Mouse (Mus musculus) forebrain, embryonic 10.5 days (tissue): Measurements from ENCODE around the gene Arl8b. TPM values are rescaled to one million over a fixed set of nuclear protein-coding genes. Genes with fewer than 3 reads are reported as not detected.
"Not testable (repeated sequence)": the region's sequence is repeated elsewhere in the genome, so short reads cannot be mapped to it uniquely, and the experiment has no call there.

ENCODE experiments used
- DNase-seq: peaks from one replicate; pipeline ENCODE4 v3.0.0-alpha.2; 2017; ENCODE audit warnings: low spot score; ENCODE audit errors: extremely low spot score
- H3K27ac ChIP-seq: fragments of 300-500 bp; sonication (generic); 2 replicates; pipeline ENCODE4 v1.5.1; 2016; ENCODE audit warnings: mild to moderate bottlenecking
- H3K27me3 ChIP-seq: fragments of 300-500 bp; sonication (generic); 2 replicates; pipeline ENCODE4 v1.6.1; 2016; ENCODE audit warnings: mild to moderate bottlenecking; ENCODE audit not compliant: poor library complexity, severe bottlenecking
- H3K36me3 ChIP-seq: fragments of 300-500 bp; sonication (generic); replicated peaks from 2 replicates; pipeline ENCODE4 v1.6.1; 2016; ENCODE audit warnings: mild to moderate bottlenecking, moderate library complexity
- H3K4me1 ChIP-seq: fragments of 300-500 bp; sonication (generic); 2 replicates; pipeline ENCODE4 v1.6.1; 2016
- H3K4me3 ChIP-seq: fragments of 300-500 bp; sonication (generic); 2 replicates; pipeline ENCODE4 v1.5.1; 2016; ENCODE audit warnings: mild to moderate bottlenecking, moderate library complexity
- H3K9me3 ChIP-seq: fragments of 300-500 bp; sonication (generic); 2 replicates; pipeline ENCODE4 v1.6.1; 2016; ENCODE audit warnings: mild to moderate bottlenecking, moderate library complexity
- WGBS: fragments of 180-500 bp; shearing (Covaris S2); methylation state at CpG from one replicate; pipeline ENCODE4 v1.1.7; 2016; 5-methylcytosine and 5-hydroxymethylcytosine counted together
- polyA plus RNA-seq: library from polyadenylated mRNA; unstranded; fragments of >200 nt; fragmentation: Nextera tagmentation; extraction: Ambion mirVana; gene quantifications from 2 replicates; pipeline ENCODE4 v1.2.1, GENCODE M21; 2016

Gene Arl8b
- polyA plus RNA-seq, 1 experiment from 2014 or later, result 62.6 TPM

DNA sequence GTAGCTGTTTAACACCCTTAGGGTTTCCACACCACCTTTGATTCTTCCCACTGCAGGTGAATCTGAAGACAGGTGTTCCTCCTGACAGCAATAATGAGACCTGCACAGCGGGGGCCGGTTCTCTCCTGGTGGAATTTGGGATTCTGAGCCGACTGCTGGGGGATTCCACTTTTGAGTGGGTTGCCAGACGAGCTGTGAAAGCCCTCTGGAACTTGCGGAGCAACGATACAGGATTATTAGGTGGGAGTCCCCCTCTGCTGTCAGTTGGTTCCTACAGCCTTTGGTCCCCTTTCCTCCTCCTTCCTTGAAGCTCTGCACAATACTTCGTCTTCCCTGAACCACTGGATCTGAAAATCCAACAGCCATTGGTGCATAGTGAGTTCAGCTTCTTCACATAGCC, 61.9 kb downstream of the Arl8b start:
- Histone ChIP-seq H3K4me3 (no peak overlapping the region), H3K36me3 (peaks cover 88% of the 10 kb centered on the region), H3K27me3 (no peaks in the 10 kb centered on the region), H3K27ac (no peak overlapping the region), H3K9me3 (no peaks in the 10 kb centered on the region), H3K4me1 (no peaks in the 10 kb centered on the region)
- WGBS, result 95% methylated on average over 7 of the region's 7 CpGs
- no peak for DNase-seq

DNA sequence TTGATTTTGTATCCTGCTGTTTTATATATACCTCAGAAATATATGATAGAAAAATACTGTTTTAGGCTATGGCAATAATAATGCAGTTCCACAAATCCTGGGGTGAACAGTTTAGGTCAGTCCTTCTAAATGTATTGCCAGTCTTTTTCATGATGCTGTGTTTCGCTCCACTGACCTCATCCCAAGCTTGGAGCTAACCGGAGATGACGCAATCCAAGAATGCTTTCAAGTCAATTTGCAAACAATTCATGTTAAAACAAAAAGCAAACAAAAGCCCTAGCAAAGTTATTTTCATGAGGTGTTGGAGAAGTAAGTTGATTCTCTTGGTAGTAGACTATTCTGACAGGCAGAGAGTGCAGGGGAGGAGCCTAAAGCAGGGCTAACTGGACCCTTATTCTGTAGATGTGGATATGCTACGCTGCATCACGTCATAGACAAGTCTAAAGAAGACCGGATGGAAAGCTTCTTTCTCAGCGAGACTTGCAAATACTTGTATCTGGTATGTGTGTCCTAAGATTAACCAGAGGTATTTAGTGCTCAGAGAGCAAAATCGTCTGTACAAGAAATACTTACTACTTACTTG, 69.3 kb downstream of the Arl8b start:
- Histone ChIP-seq H3K27ac (no peak overlapping the region), H3K4me1 (no peaks in the 10 kb centered on the region), H3K36me3 (peaks cover 95% of the 10 kb centered on the region), H3K9me3 (no peaks in the 10 kb centered on the region), H3K4me3 (no peak overlapping the region), H3K27me3 (no peaks in the 10 kb centered on the region)
- DNase-seq, result no peak
- WGBS, result 97% methylated on average over 8 of the region's 8 CpGs

GRCm38 (mm10) chr6:108852986-108853385, 70.1 kb downstream of the Arl8b start:
- Histone ChIP-seq H3K9me3 (no peaks in the 10 kb centered on the region), H3K27me3 (no peaks in the 10 kb centered on the region), H3K4me1 (no peaks in the 10 kb centered on the region), H3K36me3 (peaks cover 95% of the 10 kb centered on the region), H3K4me3 (no peak overlapping the region), H3K27ac (no peak overlapping the region)
- 92% methylated on average over 5 of the region's 5 CpGs for WGBS
- DNase-seq, result no peak

DNA sequence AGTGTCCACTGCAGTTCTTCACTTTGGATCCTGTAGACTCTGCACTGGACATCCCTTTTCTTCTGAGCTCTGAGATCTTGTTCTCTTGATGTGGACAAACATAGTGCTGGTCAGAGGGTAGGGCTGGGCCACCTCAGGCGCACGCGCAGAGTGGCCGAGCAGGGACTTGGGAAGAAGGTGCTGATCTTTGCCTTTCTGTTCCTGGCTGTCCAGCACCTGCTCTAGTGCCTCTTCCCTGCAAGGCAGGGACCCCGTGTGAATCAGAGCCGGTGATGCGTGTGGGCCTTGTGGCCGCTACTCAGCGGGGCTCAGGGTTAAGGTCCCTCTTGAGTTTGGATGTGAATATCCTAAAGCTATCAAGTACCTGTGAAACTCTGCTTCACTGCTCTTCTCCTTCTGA, 75.7 kb downstream of the Arl8b start:
- peaks cover 57% of the 10 kb centered on the region for H3K36me3 ChIP-seq
- no peaks in the 10 kb centered on the region for H3K27me3 ChIP-seq
- no peaks in the 10 kb centered on the region for H3K4me1 ChIP-seq
- no peak for DNase-seq
- H3K4me3 ChIP-seq, result no peak overlapping the region
- WGBS, result 91% methylated on average over 9 of the region's 9 CpGs
- H3K27ac ChIP-seq, result no peak overlapping the region
- peaks cover 3% of the 10 kb centered on the region; the same call in 1 of the 2 replicates for H3K9me3 ChIP-seq

DNA sequence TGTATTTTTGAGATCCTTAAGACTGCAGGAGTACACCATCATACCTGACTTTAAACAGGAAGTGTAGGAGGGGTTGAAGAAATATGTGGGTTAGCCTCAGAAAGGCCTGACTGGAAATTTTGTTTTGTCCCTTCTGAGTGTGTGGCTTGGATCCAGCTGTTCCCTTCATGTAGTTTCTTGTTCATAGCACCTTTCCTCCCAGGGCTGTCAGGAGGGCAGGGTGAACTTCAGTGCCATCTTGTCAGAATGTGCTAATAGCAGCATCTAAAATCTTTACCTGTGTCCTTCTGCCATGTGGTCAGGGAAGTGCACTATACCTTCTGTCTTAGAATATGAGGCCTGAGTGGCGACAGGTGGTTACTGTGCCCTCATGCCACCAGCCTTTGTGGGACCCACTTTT, 78.3 kb downstream of the Arl8b start:
- 89% methylated on average over 1 of the region's 1 CpGs for WGBS
- no peak overlapping the region for H3K4me3 ChIP-seq
- peaks cover 31% of the 10 kb centered on the region for H3K36me3 ChIP-seq
- no peaks in the 10 kb centered on the region for H3K4me1 ChIP-seq
- H3K27me3 ChIP-seq, result no peaks in the 10 kb centered on the region
- no peak overlapping the region for H3K27ac ChIP-seq
- no peak for DNase-seq
- peaks cover 3% of the 10 kb centered on the region; the same call in 1 of the 2 replicates for H3K9me3 ChIP-seq

DNA sequence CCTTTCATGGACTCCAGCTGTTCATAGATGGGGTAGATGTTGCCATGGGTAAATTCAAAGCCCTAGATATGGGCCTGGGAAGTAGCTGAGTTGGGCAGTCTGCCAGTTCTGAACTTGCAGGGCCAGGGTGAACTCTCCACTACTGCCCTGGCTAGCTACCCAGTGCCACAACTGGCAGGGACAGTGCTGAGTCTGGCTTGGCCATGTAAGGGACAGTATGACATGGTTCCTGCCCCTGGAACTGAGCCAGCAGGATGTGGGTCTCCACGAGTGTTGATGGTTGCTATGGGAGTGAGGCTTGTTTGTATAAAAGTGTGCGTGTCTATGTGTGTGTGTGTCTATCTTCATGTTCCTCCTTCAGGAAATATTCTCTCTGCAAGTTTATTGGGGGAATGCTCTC, 79.6 kb downstream of the Arl8b start:
- Histone ChIP-seq H3K27ac (no peak overlapping the region), H3K4me3 (no peak overlapping the region), H3K27me3 (no peaks in the 10 kb centered on the region), H3K36me3 (peaks cover 19% of the 10 kb centered on the region), H3K4me1 (no peaks in the 10 kb centered on the region), H3K9me3 (peaks cover 3% of the 10 kb centered on the region; the same call in 1 of the 2 replicates)
- 86% methylated on average over 2 of the region's 2 CpGs for WGBS
- DNase-seq, result no peak

DNA sequence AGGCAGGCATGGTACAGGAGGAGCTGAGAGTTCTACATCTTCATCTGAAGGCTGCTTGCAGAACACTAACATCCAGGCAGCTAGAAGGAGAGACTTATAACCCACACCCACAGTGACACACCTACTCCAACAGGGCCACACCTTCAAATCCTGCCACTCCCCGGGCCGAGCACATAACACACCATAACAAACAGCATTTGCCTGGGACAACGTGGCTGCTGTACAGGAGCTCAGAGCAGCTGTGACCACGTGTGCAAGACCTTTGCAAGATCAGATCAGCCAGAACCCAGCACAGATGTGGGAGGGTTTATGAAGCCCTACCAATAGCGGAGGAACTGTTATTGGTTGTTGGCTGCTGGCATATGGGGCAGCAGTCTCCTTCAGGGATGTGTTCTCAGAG, 83.4 kb downstream of the Arl8b start:
- no peaks in the 10 kb centered on the region for H3K4me1 ChIP-seq
- no peak overlapping the region for H3K27ac ChIP-seq
- H3K36me3 ChIP-seq, result peaks cover 4% of the 10 kb centered on the region
- H3K9me3 ChIP-seq, result peaks cover 3% of the 10 kb centered on the region; the same call in 1 of the 2 replicates
- H3K27me3 ChIP-seq, result no peaks in the 10 kb centered on the region
- DNase-seq, result no peak
- H3K4me3 ChIP-seq, result no peak overlapping the region
- WGBS, result 75% methylated on average over 5 of the region's 5 CpGs

- H3K36me3 ChIP-seq, DNase-seq, H3K9me3 ChIP-seq, H3K4me3 ChIP-seq, H3K27me3 ChIP-seq, H3K4me1 ChIP-seq, H3K27ac ChIP-seq: not testable (repeated sequence)
- WGBS, result 52% methylated on average over 2 of the region's 2 CpGs
Observed at GRCm38 (mm10) chr6:108869031-108869430, 86.1 kb downstream of the Arl8b start.

DNA sequence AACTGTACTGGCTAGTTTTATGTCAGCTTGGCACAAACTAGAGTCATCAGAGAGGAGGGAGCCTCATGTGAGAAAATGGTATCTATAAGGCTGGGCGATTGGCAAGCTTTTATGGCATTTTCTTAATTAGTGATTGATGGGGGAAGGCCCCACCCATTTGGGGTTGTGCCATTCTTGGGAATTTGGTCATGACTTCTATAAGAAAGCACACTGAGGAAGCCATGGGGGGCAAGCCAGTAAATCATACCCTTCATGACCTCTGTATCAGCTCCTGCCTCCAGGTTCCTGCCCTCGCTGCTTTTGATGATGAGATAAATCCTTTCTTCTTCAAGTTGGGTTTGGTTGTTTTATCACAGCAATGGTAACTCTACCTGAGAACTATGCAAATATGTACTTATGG, 87.5 kb downstream of the Arl8b start:
- H3K27me3 ChIP-seq, result no peaks in the 10 kb centered on the region

DNA sequence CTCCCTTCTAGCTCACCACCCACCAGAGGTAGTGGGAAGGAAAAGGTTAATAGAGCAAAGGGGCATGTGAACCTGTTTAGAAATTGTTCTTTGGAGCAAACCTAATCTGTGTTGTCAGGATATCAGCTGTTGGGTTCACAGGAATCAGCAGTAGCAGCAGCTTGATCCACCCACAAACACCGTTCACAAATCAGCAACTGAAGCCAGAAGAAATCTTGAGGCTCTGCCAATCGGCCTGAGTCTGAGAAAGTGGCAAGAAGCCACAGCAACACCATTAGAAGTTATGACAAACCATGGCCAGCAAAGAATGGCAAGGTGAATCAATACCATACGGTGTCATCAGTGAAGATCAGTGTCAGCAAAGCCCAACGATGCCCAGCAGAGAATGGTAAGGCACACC, 88.4 kb downstream of the Arl8b start:
- no peak overlapping the region for H3K27ac ChIP-seq
- peaks cover 6% of the 10 kb centered on the region for H3K4me1 ChIP-seq
- H3K4me3 ChIP-seq, result no peak overlapping the region
- no peaks in the 10 kb centered on the region for H3K27me3 ChIP-seq
- H3K9me3 ChIP-seq, result no peaks in the 10 kb centered on the region
- DNase-seq, result no peak
- 93% methylated on average over 4 of the region's 4 CpGs for WGBS
- H3K36me3 ChIP-seq, result no peaks in the 10 kb centered on the region

More for the DNA sequence above, 87.5 kb downstream of the Arl8b start:
- 89% methylated on average over 2 of the region's 2 CpGs for WGBS
- H3K4me1 ChIP-seq, result no peaks in the 10 kb centered on the region
- no peaks in the 10 kb centered on the region for H3K9me3 ChIP-seq
- H3K27ac ChIP-seq, result no peak overlapping the region
- H3K4me3 ChIP-seq, result no peak overlapping the region
- H3K36me3 ChIP-seq, result no peaks in the 10 kb centered on the region
- DNase-seq, result no peak

Other genes starting within 250 kb of the Arl8b start
- gene Bhlhe40, start 122.5 kb upstream of the Arl8b start, polyA plus RNA-seq, result 3.1 and 3.2 TPM in 2 replicates
- gene Edem1, start 45.5 kb downstream of the Arl8b start, polyA plus RNA-seq, result 16.4 and 20.0 TPM in 2 replicates